Mouse (Mus musculus): Measurements from ENCODE around the gene Gm20388. TPM values are rescaled to one million over a fixed set of nuclear protein-coding genes. Genes with fewer than 3 reads are reported as not detected.

Gene Gm20388
- polyA plus RNA-seq, 1 experiment from 2014 or later, result not detected

GRCm38 (mm10) chr8:122806956-122807538 lies 2896.4 kb downstream of the Gm20388 start:
- Histone ChIP-seq H3K27me3 (ENCODE audit: control insufficient read depth, insufficient read depth, low read length) (no peaks in the 10 kb centered on the region), H3K4me3 (replicated peaks; ENCODE audit: low read length) (no peak overlapping the region), H3K27ac (peak overlapping the region; percentile 76), H3K4me1 (replicated peaks; ENCODE audit: control insufficient read depth, insufficient read depth, low read length) (peaks cover 67% of the 10 kb centered on the region), H3K36me3 (replicated peaks; ENCODE audit: control insufficient read depth, insufficient read depth) (no peaks in the 10 kb centered on the region), H3K9me3 (ENCODE audit: control insufficient read depth, low read length) (no peaks in the 10 kb centered on the region), H3K4me2 (replicated peaks) (no peak overlapping the region), H3K9ac (peak overlapping the region; percentile 19; the same call in 1 of the 2 replicates)
- no peak for ATAC-seq (ENCODE audit: low FRiP score)
- no peak for DNase-seq (ENCODE audit: low spot score)
- WGBS, result 38% methylated on average over 7 of the region's 7 CpGs

- no peak for DNase-seq (ENCODE audit: low spot score)
- H3K9me3 ChIP-seq (ENCODE audit: control insufficient read depth, low read length), result no peaks in the 10 kb centered on the region
- no peaks in the 10 kb centered on the region for H3K27me3 ChIP-seq (ENCODE audit: control insufficient read depth, insufficient read depth, low read length)
- H3K27ac ChIP-seq, result peak overlapping the region; percentile 76; the same call in 1 of the 2 replicates
- WGBS, result 57% methylated on average over 4 of the region's 4 CpGs
- H3K4me1 ChIP-seq (replicated peaks; ENCODE audit: control insufficient read depth, insufficient read depth, low read length), result peaks cover 73% of the 10 kb centered on the region
- H3K4me3 ChIP-seq (replicated peaks; ENCODE audit: low read length), result no peak overlapping the region
- no peaks in the 10 kb centered on the region for H3K36me3 ChIP-seq (replicated peaks; ENCODE audit: control insufficient read depth, insufficient read depth)
- no peak overlapping the region for H3K9ac ChIP-seq
- ATAC-seq (ENCODE audit: low FRiP score), result no peak
- H3K4me2 ChIP-seq (replicated peaks), result no peak overlapping the region
Measured at GRCm38 (mm10) chr8:122807907-122808306, 2897.3 kb downstream of the Gm20388 start.

- peak overlapping the region; percentile 41; the same call in 1 of the 2 replicates for H3K9ac ChIP-seq
- no peak overlapping the region for H3K4me3 ChIP-seq (replicated peaks; ENCODE audit: low read length)
- 0 out of 2 replicates have a peak, but pooled peaks cover 9% of the 10 kb centered on the region for H3K36me3 ChIP-seq (replicated peaks; ENCODE audit: control insufficient read depth, insufficient read depth)
- H3K27me3 ChIP-seq (ENCODE audit: control insufficient read depth, insufficient read depth, low read length), result no peaks in the 10 kb centered on the region
- no peak for ATAC-seq (ENCODE audit: low FRiP score)
- H3K27ac ChIP-seq, result peak overlapping the region; percentile 86
- H3K4me1 ChIP-seq (replicated peaks; ENCODE audit: control insufficient read depth, insufficient read depth, low read length), result peaks cover 63% of the 10 kb centered on the region
- 57% methylated on average over 8 of the region's 8 CpGs for WGBS
- no peak for DNase-seq (ENCODE audit: low spot score)
- no peaks in the 10 kb centered on the region for H3K9me3 ChIP-seq (ENCODE audit: control insufficient read depth, low read length)
- no peak overlapping the region for H3K4me2 ChIP-seq (replicated peaks)
Measured at GRCm38 (mm10) chr8:122810376-122810775, 2899.7 kb downstream of the Gm20388 start.

- Histone ChIP-seq H3K9me3 (ENCODE audit: control insufficient read depth, low read length) (no peaks in the 10 kb centered on the region), H3K4me2 (replicated peaks) (no peak overlapping the region), H3K27me3 (ENCODE audit: control insufficient read depth, insufficient read depth, low read length) (no peaks in the 10 kb centered on the region), H3K4me3 (replicated peaks; ENCODE audit: low read length) (no peak overlapping the region), H3K9ac (peak overlapping the region; percentile 10; the same call in 1 of the 2 replicates), H3K27ac (peak overlapping the region; percentile 86), H3K36me3 (replicated peaks; ENCODE audit: control insufficient read depth, insufficient read depth) (0 out of 2 replicates have a peak, but pooled peaks cover 12% of the 10 kb centered on the region), H3K4me1 (replicated peaks; ENCODE audit: control insufficient read depth, insufficient read depth, low read length) (peaks cover 50% of the 10 kb centered on the region)
- ATAC-seq (ENCODE audit: low FRiP score) (peak; percentile 66), DNase-seq (ENCODE audit: low spot score) (peak; percentile 55)
- WGBS, result 41% methylated on average over 16 of the region's 16 CpGs
Measured at GRCm38 (mm10) chr8:122811870-122812494, 2901.3 kb downstream of the Gm20388 start.

GRCm38 (mm10) chr8:122812610-122813250 lies 2902.1 kb downstream of the Gm20388 start:
- WGBS, result 70% methylated on average over 14 of the region's 14 CpGs
- Histone ChIP-seq H3K4me2 (replicated peaks) (no peak overlapping the region), H3K27me3 (ENCODE audit: control insufficient read depth, insufficient read depth, low read length) (no peaks in the 10 kb centered on the region), H3K9ac (peak overlapping the region; percentile 10; the same call in 1 of the 2 replicates), H3K36me3 (replicated peaks; ENCODE audit: control insufficient read depth, insufficient read depth) (0 out of 2 replicates have a peak, but pooled peaks cover 12% of the 10 kb centered on the region), H3K4me3 (replicated peaks; ENCODE audit: low read length) (no peak overlapping the region), H3K4me1 (replicated peaks; ENCODE audit: control insufficient read depth, insufficient read depth, low read length) (peaks cover 46% of the 10 kb centered on the region), H3K9me3 (ENCODE audit: control insufficient read depth, low read length) (no peaks in the 10 kb centered on the region), H3K27ac (peak overlapping the region; percentile 86)
- ATAC-seq (ENCODE audit: low FRiP score) (no peak), DNase-seq (ENCODE audit: low spot score) (no peak)

GRCm38 (mm10) chr8:122814608-122815007 lies 2904.0 kb downstream of the Gm20388 start:
- Histone ChIP-seq H3K36me3 (replicated peaks; ENCODE audit: control insufficient read depth, insufficient read depth) (0 out of 2 replicates have a peak, but pooled peaks cover 12% of the 10 kb centered on the region), H3K4me3 (replicated peaks; ENCODE audit: low read length) (no peak overlapping the region), H3K4me1 (replicated peaks; ENCODE audit: control insufficient read depth, insufficient read depth, low read length) (peaks cover 44% of the 10 kb centered on the region), H3K9me3 (ENCODE audit: control insufficient read depth, low read length) (no peaks in the 10 kb centered on the region), H3K4me2 (replicated peaks) (no peak overlapping the region), H3K27ac (no peak overlapping the region), H3K9ac (no peak overlapping the region), H3K27me3 (ENCODE audit: control insufficient read depth, insufficient read depth, low read length) (no peaks in the 10 kb centered on the region)
- ATAC-seq (ENCODE audit: low FRiP score) (no peak), DNase-seq (ENCODE audit: low spot score) (no peak)
- 9% methylated on average over 7 of the region's 7 CpGs for WGBS

GRCm38 (mm10) chr8:122816965-122817364 lies 2906.3 kb downstream of the Gm20388 start:
- ATAC-seq (ENCODE audit: low FRiP score) (no peak), DNase-seq (ENCODE audit: low spot score) (no peak)
- H3K4me2 ChIP-seq (replicated peaks), result no peak overlapping the region
- H3K4me1 ChIP-seq (replicated peaks; ENCODE audit: control insufficient read depth, insufficient read depth, low read length), result peaks cover 28% of the 10 kb centered on the region
- WGBS, result 94% methylated on average over 6 of the region's 6 CpGs
- H3K9me3 ChIP-seq (ENCODE audit: control insufficient read depth, low read length), result no peaks in the 10 kb centered on the region
- no peak overlapping the region for H3K27ac ChIP-seq
- H3K4me3 ChIP-seq (replicated peaks; ENCODE audit: low read length), result no peak overlapping the region
- no peaks in the 10 kb centered on the region for H3K27me3 ChIP-seq (ENCODE audit: control insufficient read depth, insufficient read depth, low read length)
- H3K36me3 ChIP-seq (replicated peaks; ENCODE audit: control insufficient read depth, insufficient read depth), result 0 out of 2 replicates have a peak, but pooled peaks cover 12% of the 10 kb centered on the region
- H3K9ac ChIP-seq, result no peak overlapping the region

- DNase-seq (ENCODE audit: low spot score), result no peak
- no peak for ATAC-seq (ENCODE audit: low FRiP score)
- H3K4me2 ChIP-seq (replicated peaks), result no peak overlapping the region
- H3K27me3 ChIP-seq (ENCODE audit: control insufficient read depth, insufficient read depth, low read length), result no peaks in the 10 kb centered on the region
- 41% methylated on average over 13 of the region's 13 CpGs for WGBS
- H3K36me3 ChIP-seq (replicated peaks; ENCODE audit: control insufficient read depth, insufficient read depth), result 0 out of 2 replicates have a peak, but pooled peaks cover 12% of the 10 kb centered on the region
- no peak overlapping the region; the same call in 1 of the 2 replicates for H3K27ac ChIP-seq
- no peak overlapping the region for H3K9ac ChIP-seq
- H3K9me3 ChIP-seq (ENCODE audit: control insufficient read depth, low read length), result no peaks in the 10 kb centered on the region
- peaks cover 19% of the 10 kb centered on the region for H3K4me1 ChIP-seq (replicated peaks; ENCODE audit: control insufficient read depth, insufficient read depth, low read length)
- no peak overlapping the region for H3K4me3 ChIP-seq (replicated peaks; ENCODE audit: low read length)
Measured at GRCm38 (mm10) chr8:122817724-122818496, 2907.3 kb downstream of the Gm20388 start.
